Mouse (Mus musculus): ENCODE measurements around the gene Gm21983.

The Gm21983 gene

DNA sequence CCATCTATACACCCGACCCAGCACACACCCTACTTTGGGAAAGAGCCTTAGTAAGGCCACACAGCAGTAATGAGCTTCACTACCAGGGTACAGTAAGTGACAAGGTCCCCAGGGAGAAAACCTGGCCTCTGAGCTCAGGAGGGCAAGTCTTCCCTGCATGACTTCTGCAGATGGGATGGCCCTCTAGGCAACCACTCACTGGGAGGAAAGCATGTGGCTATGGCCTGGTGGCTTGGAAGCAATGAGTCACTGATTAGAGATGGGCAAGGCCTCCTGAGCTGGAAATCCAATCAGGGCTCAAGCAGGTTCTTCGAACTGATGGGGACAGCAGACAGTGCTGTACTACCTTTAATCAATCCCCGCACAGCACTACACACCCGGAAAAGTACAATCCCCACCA, 19.1 kb downstream of the Gm21983 start:
- DNase-seq (ENCODE audit: extremely low spot score, low spot score), result no peak

DNA sequence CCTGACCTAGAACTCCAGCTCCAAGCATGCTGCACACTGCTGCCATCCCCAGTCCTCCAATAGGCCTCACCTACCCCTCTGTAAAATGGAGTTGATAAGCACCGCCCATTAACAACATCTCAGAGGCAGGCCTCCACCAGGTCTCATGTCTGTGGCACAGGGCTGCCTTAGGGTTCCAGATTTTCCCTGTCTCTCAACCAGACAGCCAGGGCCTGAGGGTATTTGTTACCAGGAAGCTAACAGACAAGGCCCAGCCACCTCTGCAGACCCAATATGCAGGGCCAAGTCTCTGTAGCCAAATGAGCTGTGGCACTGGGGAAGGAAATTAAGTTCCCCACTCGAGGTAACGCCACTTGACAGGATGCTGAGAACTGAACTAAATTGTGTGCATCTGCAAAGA, 20.0 kb downstream of the Gm21983 start:
- DNase-seq (ENCODE audit: extremely low spot score, low spot score), result no peak

DNA sequence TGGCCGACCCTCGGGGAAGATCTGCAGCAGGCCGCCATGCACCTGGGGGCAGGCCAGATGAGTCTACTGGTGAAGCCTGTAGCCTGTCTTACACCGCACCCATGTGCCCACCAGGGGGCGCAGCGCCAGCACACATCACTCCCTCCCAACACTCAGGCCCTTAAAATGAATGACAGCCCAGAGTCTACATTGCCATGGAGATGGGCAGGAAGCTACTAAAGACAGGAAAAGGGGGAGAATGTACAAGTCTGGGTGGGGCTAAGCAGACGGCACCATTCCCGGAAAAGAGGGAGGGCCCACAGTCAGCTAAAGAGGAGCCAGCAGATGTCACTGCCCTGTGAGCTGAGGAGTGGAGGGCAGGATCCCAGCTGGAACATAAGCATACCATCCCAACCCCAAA, 21.0 kb downstream of the Gm21983 start:
- DNase-seq (ENCODE audit: extremely low spot score, low spot score), result peak; percentile 82

DNA sequence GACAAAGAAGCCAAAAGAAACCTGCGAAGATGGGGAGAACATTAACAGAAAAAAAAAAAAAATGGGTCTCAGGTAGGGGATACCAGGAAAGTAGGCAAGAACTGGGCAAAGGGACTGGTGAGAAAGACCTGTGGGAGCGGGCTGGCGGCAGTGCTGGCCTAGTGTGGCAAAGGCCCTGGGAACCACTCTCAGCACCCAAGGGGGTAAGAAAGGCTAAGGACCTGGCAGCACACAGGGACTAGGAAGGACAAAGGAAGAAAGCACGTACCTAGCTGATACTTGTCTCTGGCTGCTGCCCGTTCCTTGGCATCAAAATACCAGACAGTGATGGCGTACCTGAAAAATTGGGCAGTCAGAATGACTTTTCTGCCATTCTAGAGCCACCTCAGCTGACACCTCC, 21.6 kb downstream of the Gm21983 start:
- no peak for DNase-seq (ENCODE audit: extremely low spot score, low spot score)

DNA sequence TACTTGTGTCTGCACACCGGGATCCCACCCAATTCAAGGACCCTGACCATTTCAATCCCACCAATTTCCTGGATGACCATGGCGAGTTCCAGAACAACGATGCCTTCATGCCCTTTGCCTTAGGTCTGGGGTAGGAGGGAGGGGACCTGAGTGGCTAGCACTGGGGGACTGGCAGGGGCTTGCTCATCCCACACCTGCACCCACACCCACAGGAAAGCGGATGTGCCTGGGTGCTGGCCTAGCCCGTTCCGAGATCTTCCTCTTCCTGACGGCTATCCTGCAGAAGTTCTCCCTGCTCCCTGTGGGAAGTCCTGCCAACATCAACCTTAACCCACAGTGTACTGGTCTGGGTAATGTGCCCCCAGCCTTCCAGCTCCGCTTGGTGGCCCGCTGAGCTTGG, 22.7 kb downstream of the Gm21983 start:
- DNase-seq (ENCODE audit: extremely low spot score, low spot score), result no peak

DNA sequence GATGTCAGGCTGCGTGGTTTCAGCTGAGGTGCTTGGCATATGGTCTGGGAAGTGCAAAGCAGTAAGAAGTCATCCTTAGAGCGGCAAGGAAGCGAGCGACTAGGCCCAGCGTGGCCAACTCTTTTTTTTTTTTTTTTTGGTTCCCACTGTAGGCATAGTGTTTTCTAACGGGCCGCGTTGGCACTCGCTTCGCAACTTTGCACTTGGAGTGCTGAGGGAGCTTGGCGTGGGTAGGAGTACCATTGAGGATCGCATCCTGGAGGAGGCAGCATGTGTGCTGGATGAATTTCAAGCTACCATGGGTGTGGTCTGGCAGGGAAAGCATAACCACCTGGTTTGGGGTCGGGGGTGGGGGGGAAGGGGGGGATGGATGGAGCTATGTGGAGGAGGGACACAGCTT, 24.9 kb downstream of the Gm21983 start:
- no peak for DNase-seq (ENCODE audit: extremely low spot score, low spot score)

DNA sequence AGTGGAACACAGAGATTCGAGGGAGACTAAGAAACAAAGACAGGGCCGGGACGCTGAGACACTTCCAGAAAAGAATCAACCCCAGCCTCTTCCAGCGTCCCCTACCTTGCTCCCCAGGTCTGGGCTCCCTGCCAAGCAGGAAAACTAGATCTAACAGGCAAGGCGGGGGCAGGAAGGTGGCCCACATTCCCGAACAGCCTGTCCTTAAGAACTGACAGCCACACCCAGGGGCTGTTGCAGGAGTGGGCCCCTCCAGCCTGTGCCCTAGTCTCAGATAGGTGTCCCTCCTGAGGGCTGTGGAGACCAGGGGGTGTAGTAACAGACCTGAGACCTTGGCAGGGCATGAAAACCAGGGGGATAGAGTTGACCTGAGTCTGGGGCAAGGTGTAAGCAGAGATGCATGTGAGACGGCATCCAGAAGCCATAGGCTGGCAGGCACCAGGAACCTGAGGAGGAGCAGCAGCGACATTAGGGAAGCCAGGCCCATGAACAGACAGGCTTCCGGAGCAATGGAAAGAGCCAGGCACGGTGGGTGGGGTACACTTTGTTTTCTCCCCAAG, 27.6 kb downstream of the Gm21983 start, which contains the start of gene Cyp2t4:
Gene Cyp2t4, plus strand, starts transcription at position 510 of the 560 bp plus-strand sequence.
- DNase-seq (ENCODE audit: extremely low spot score, low spot score), result no peak

DNA sequence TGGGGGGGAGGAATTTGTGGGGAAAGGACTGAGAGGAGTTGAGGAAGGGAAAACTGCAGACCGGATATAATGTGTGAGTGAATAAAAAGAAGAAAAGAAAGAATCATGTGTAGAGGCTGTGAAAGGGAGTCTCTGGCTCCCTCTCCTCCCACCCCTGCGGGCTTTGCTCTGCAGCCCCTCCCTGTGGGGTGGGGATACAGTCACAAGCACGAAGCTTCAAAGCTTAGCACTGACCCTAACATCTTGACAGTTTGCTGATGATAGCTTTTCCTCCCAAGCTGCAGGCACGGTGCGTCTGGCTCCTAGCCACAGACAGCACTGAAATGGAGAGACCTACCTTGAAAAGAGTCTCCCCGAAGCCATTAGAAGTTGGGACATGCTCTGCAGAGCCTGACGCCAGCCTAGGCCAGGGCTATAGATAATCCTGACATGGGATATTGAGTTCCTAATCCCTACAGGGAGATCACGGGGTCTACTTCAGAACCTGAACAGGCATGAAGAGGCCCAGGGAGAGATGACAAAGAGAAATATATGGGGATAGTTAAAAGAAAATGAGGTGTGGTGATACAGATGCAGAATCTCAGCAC, 44.4 kb downstream of the Gm21983 start:
- DNase-seq (ENCODE audit: extremely low spot score, low spot score), result no peak

DNA sequence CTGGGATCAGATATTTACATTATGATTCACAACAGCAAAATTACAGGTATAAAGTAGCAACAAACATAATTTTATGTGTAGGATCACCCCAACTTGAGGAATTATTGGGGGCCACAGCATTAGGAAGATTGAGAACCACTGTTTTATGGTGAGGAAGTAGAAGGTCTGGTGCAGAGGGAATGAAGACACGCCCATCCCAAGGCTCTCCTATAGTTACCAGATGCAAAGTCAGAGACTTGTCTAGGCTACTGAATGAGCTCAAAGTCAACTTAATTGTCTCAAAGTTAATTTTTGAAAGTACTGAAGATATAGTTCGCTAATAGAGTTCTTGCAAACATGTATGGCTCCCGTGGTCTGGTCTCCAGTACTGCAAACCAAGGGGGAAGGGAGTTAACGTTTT, 47.1 kb downstream of the Gm21983 start:
- DNase-seq (ENCODE audit: extremely low spot score, low spot score), result no peak

DNA sequence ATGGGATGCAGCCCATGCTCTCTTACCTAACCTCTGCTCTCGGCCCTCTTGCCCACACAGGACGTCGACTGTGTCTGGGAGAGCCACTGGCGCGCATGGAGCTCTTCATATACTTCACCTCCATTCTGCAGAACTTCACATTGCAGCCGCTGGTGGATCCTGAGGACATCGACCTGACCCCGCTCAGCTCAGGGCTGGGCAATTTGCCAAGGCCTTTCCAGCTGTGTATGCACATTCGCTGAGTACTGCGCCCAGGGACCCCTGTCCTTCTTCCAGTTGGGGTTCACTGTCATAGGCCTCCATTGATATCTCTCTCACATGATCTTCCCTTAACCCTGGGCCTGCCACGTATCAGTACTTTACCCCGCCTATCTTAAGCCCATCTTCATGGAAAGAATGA, 47.7 kb downstream of the Gm21983 start:
- DNase-seq (ENCODE audit: extremely low spot score, low spot score), result no peak

DNA sequence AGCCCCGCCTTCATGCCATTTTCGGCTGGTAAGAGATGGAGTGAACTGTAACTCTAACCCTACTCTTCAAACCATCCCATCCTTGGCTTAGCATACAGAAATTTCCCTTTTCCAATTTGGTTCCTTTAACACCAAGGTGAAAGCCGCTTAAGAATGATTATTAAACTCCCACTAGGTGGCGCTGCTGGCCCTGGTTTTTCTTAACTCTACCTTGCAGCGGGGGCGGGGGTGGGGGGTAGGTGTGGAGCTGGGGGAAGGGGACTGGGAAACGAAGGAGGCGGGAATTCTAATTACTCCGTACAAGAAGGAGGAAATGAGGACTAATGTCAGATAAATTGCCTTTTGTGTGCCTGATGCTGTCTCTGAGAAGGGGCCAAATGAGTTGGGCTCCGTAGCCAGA, 48.3 kb downstream of the Gm21983 start:
- peak; percentile 52 for DNase-seq (ENCODE audit: extremely low spot score, low spot score)

DNA sequence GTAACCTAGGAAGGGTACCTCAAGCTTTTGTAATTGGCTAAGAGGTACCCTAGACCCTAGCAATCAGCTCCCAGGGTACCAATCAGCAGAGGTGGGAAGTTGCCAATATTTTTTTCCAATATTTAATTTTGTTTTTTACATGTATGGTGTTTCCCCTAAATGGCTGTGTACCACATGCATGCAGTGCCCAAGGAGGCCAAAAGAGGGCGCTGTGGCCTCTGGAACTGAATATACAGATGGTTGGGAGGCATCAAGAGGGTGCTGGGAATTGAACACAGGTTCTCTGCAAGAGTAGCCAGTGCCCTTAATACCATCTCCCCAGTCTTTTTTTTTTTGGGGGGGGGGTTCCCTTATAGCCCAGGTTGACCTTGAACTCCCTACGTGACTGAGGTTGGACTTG, 49.5 kb downstream of the Gm21983 start:
- no peak for DNase-seq (ENCODE audit: extremely low spot score, low spot score)

DNA sequence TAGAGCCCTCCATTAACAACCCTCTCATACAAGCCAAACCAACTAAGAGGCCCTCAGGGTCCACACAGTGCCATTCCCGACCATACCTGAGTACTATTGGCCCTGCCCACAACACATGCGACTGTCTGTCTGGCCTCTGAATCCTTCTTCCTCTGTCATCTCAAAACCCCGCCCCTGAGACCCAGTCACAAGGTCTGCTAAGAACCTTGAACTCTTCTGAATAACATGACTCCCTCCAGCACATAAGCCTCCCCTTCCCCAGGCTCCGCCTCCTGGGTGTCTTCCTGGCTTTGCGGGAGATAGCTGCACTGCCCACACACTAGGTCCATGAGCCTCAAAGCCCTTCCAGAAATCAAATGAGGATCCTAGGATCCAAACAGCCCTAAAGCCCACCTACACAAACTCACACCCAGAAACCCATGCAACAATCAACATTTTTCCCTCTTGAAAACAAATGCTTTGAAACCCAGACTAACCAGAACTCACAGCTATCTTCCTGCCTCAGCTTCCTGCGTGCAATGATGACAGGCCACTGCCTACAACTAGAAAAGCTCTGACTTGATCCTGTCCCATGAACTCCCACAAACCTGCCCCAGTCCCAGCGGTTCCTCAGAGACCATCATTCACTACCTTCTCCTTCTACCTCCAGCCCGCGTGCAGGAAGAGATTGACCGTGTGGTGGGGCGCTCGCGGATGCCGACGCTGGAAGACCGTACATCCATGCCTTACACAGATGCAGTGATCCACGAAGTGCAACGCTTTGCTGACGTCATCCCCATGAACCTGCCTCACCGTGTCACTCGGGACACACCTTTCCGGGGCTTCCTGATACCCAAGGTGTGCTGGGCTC, 50.1 kb downstream of the Gm21983 start:
- no peak for DNase-seq (ENCODE audit: extremely low spot score, low spot score)

DNA sequence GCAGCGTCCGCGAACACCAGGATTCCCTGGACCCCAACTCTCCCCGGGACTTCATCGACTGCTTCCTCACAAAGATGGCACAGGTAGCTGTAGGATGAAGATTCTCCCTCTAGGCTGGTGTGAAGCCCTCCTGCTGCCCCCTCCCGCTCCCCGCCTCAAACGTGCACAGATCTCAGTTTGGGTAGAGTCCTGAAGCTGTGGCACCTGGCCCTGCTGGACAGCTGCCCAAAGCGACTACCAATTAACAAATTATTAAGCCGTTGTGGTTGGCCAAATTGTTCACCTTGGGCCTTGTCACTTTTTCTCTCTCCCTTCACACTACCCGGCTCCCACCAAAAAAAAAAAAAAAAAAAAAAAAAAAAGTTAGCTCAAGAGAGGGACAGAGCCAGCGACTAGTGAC, 51.1 kb downstream of the Gm21983 start:
- no peak for DNase-seq (ENCODE audit: extremely low spot score, low spot score)

DNA sequence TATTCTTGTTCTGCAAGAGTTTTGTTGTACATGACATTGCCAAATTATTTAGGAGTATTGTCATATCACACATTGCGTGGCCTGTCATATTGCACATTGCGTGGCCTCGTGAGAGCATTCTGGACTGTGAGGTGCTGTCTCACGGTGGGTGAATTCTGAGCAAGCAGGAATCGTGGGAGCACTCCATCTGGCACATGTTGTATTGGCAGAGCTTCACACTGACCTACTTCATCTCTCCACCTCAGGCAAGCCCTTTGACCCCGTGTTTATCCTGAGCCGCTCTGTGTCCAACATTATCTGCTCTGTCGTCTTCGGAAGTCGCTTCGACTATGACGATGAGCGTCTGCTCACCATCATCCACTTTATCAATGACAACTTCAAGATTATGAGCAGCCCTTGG, 51.9 kb downstream of the Gm21983 start:
- no peak for DNase-seq (ENCODE audit: extremely low spot score, low spot score)

DNA sequence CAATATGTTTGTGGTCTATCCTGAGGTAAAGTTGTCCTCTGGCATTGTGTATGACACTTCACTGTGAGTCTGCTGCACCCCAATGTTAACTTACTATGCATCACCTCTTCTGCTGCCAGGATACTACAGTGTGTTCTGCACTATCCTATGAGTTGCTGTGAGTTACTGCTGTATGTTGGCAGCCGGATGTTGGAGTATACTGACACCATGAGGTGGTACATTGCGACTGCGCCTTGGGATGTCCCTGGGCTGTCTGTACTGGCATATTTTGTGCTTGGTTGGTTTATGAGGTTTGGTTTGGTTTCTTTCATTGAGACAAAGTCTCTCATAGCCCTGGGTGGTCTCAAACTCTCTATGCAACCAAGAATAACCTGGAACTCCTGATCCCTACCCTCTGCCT, 52.7 kb downstream of the Gm21983 start:
- peak; percentile 31 for DNase-seq (ENCODE audit: extremely low spot score, low spot score)

DNA sequence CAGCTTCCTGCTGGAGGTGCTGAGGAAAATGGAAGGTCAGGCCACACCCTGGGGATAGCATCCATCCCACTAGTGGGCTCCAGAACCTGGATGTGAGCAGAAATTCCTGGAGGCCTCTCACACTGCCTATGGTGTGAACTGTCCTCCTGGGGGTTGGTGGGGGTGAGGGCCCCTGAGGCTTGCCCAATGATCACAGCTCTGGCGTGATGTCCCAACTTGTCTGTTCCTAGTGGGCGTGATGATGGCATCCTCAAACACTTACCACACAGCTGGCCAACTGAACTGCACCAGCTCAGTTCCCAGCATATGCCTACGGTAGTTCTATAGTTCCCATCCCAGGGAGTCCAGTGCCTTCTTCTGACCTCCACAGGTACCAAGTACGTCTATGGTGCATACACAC, 55.9 kb downstream of the Gm21983 start:
- no peak for DNase-seq (ENCODE audit: extremely low spot score, low spot score)

DNA sequence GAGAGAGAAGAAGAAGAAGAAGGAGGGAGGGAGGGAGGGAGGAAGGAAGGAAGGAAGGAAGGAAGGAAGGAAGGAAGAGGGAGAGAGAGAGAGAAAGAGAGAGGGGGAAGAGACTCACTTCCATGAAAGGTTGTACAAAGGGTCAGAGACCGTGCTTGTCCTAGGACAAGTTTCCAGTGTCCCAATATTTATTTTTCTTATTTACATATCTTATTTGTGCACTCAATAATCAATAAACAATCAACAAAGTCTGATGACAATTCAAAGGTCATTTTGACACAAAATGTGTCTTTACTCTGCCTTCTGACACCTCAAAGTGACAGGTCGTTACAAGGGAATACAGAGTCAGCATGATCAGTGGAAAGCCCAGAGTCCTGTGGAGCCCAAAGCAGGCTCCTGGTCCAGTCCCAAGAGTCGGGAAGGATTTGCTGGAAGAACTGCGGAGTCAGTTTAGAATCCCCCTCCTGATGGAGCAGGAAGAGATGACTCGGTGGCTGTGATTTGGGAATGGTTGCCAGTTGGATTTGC, 56.5 kb downstream of the Gm21983 start:
- DNase-seq (ENCODE audit: extremely low spot score, low spot score), result no peak

DNA sequence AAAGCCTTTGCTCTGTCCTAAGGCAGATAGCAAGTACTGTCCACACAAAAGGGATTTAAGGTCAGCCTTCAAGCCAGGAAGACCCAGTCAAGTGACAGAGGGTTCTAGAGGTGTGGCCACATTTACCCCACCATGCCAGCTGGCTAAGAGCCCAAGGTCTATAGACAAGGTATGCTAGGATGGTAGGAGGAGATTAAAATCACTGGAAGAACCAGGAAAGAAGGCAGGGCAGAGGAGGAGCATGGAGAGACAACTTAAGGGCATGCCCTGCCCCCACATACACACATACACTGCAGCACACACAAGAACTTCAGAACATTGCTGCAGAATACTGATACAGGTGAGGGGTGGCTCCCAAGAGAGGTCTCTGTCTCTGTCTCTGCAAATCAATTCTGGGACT, 61.2 kb downstream of the Gm21983 start, which contains the start of gene Cyp2f2:
Gene Cyp2f2, plus strand, starts transcription at position 234 of the 400 bp plus-strand sequence.
- no peak for DNase-seq (ENCODE audit: extremely low spot score, low spot score)

Data from neural tube, embryonic 10.5 days (tissue).